Mouse (Mus musculus): ENCODE results near the gene Hist1h2af. TPM values are rescaled to one million over a fixed set of nuclear protein-coding genes. Genes with fewer than 3 reads are reported as not detected.

Gene Hist1h2af
- polyA plus RNA-seq, 1 experiment from 2014 or later: 5.5 TPM

GRCm38 (mm10) chr13:23501511-23501910 is 32.2 kb upstream of the Hist1h2af start:
- no peaks in the 10 kb centered on the region for H3K36me3 ChIP-seq (replicated peaks)
- WGBS: 22% methylated on average over 5 of the region's 5 CpGs
- H3K27me3 ChIP-seq (replicated peaks; ENCODE audit: low read depth, poor library complexity, severe bottlenecking): no peaks in the 10 kb centered on the region
- H3K27ac ChIP-seq (replicated peaks): no peak overlapping the region
- H3K9me3 ChIP-seq: no peaks in the 10 kb centered on the region
- peaks cover 66% of the 10 kb centered on the region for H3K4me1 ChIP-seq
- peak overlapping the region; percentile 52 for H3K4me3 ChIP-seq
- DNase-seq (ENCODE audit: low spot score): no peak

GRCm38 (mm10) chr13:23502031-23502567 is 31.6 kb upstream of the Hist1h2af start:
- WGBS: 30% methylated on average over 9 of the region's 9 CpGs
- H3K4me3 ChIP-seq: peak overlapping the region; percentile 52
- H3K4me1 ChIP-seq: peaks cover 65% of the 10 kb centered on the region

GRCm38 (mm10) chr13:23502916-23503315 is 30.8 kb upstream of the Hist1h2af start:
- 24% methylated on average over 4 of the region's 4 CpGs for WGBS
- H3K4me3 ChIP-seq: no peak overlapping the region
- no peaks in the 10 kb centered on the region for H3K9me3 ChIP-seq
- H3K27ac ChIP-seq (replicated peaks): no peak overlapping the region
- peaks cover 61% of the 10 kb centered on the region for H3K4me1 ChIP-seq
- no peaks in the 10 kb centered on the region for H3K36me3 ChIP-seq (replicated peaks)
- DNase-seq (ENCODE audit: low spot score): no peak
- H3K27me3 ChIP-seq (replicated peaks; ENCODE audit: low read depth, poor library complexity, severe bottlenecking): no peaks in the 10 kb centered on the region

More at GRCm38 (mm10) chr13:23502031-23502567, 31.6 kb upstream of the Hist1h2af start:
- Histone ChIP-seq H3K36me3 (replicated peaks) (no peaks in the 10 kb centered on the region), H3K27me3 (replicated peaks; ENCODE audit: low read depth, poor library complexity, severe bottlenecking) (no peaks in the 10 kb centered on the region), H3K27ac (replicated peaks) (no peak overlapping the region), H3K9me3 (no peaks in the 10 kb centered on the region)
- no peak for DNase-seq (ENCODE audit: low spot score)

GRCm38 (mm10) chr13:23503797-23504196 is 29.9 kb upstream of the Hist1h2af start:
- under 1% methylated on average over 9 of the region's 9 CpGs for WGBS
- H3K9me3 ChIP-seq: no peaks in the 10 kb centered on the region
- no peaks in the 10 kb centered on the region for H3K27me3 ChIP-seq (replicated peaks; ENCODE audit: low read depth, poor library complexity, severe bottlenecking)
- peak; percentile 67 for DNase-seq (ENCODE audit: low spot score)
- H3K36me3 ChIP-seq (replicated peaks): no peaks in the 10 kb centered on the region
- H3K27ac ChIP-seq (replicated peaks): no peak overlapping the region
- H3K4me1 ChIP-seq: peaks cover 52% of the 10 kb centered on the region
- H3K4me3 ChIP-seq: peak overlapping the region; percentile 43

GRCm38 (mm10) chr13:23505662-23506345 is 27.9 kb upstream of the Hist1h2af start:
- Histone ChIP-seq H3K9me3 (no peaks in the 10 kb centered on the region), H3K27ac (replicated peaks) (peak overlapping the region; percentile 70), H3K27me3 (replicated peaks; ENCODE audit: low read depth, poor library complexity, severe bottlenecking) (no peaks in the 10 kb centered on the region), H3K4me3 (peak overlapping the region; percentile 60), H3K36me3 (replicated peaks) (no peaks in the 10 kb centered on the region), H3K4me1 (peaks cover 57% of the 10 kb centered on the region)
- peak; percentile 59 for DNase-seq (ENCODE audit: low spot score)
- WGBS: 3% methylated on average over 14 of the region's 14 CpGs

GRCm38 (mm10) chr13:23506351-23506750 is 27.4 kb upstream of the Hist1h2af start:
- peak; percentile 77 for DNase-seq (ENCODE audit: low spot score)
- H3K9me3 ChIP-seq: no peaks in the 10 kb centered on the region
- H3K27ac ChIP-seq (replicated peaks): no peak overlapping the region
- H3K4me3 ChIP-seq: peak overlapping the region; percentile 60
- WGBS: under 1% methylated on average over 13 of the region's 13 CpGs
- no peaks in the 10 kb centered on the region for H3K36me3 ChIP-seq (replicated peaks)
- no peaks in the 10 kb centered on the region for H3K27me3 ChIP-seq (replicated peaks; ENCODE audit: low read depth, poor library complexity, severe bottlenecking)
- peaks cover 57% of the 10 kb centered on the region for H3K4me1 ChIP-seq

- Histone ChIP-seq H3K36me3 (replicated peaks) (no peaks in the 10 kb centered on the region), H3K27me3 (replicated peaks; ENCODE audit: low read depth, poor library complexity, severe bottlenecking) (no peaks in the 10 kb centered on the region), H3K9me3 (no peaks in the 10 kb centered on the region), H3K4me3 (peak overlapping the region; percentile 60), H3K27ac (replicated peaks) (no peak overlapping the region), H3K4me1 (peaks cover 51% of the 10 kb centered on the region)
- 7% methylated on average over 14 of the region's 14 CpGs for WGBS
- peak; percentile 72 for DNase-seq (ENCODE audit: low spot score)
Measured at GRCm38 (mm10) chr13:23506819-23507515, 26.7 kb upstream of the Hist1h2af start.

GRCm38 (mm10) chr13:23510127-23510526 is 23.6 kb upstream of the Hist1h2af start:
- no peak for DNase-seq (ENCODE audit: low spot score)
- no peak overlapping the region for H3K27ac ChIP-seq (replicated peaks)
- H3K4me3 ChIP-seq: 0 out of 2 replicates have a peak overlapping the region, but pooled peaks have one; percentile 13
- WGBS: 48% methylated on average over 1 of the region's 1 CpGs
- H3K4me1 ChIP-seq: peaks cover 30% of the 10 kb centered on the region
- H3K27me3 ChIP-seq (replicated peaks; ENCODE audit: low read depth, poor library complexity, severe bottlenecking): no peaks in the 10 kb centered on the region
- no peaks in the 10 kb centered on the region for H3K9me3 ChIP-seq
- H3K36me3 ChIP-seq (replicated peaks): no peaks in the 10 kb centered on the region

GRCm38 (mm10) chr13:23513517-23513916 is 20.2 kb upstream of the Hist1h2af start:
- Histone ChIP-seq H3K36me3 (replicated peaks) (no peaks in the 10 kb centered on the region), H3K27me3 (replicated peaks; ENCODE audit: low read depth, poor library complexity, severe bottlenecking) (no peaks in the 10 kb centered on the region), H3K9me3 (no peaks in the 10 kb centered on the region), H3K4me3 (no peak overlapping the region), H3K27ac (replicated peaks) (no peak overlapping the region), H3K4me1 (peaks cover 16% of the 10 kb centered on the region)
- WGBS: 89% methylated on average over 1 of the region's 1 CpGs
- no peak for DNase-seq (ENCODE audit: low spot score)

- Histone ChIP-seq H3K4me1 (peaks cover 14% of the 10 kb centered on the region), H3K4me3 (no peak overlapping the region), H3K27me3 (replicated peaks; ENCODE audit: low read depth, poor library complexity, severe bottlenecking) (no peaks in the 10 kb centered on the region), H3K36me3 (replicated peaks) (no peaks in the 10 kb centered on the region), H3K9me3 (no peaks in the 10 kb centered on the region), H3K27ac (replicated peaks) (no peak overlapping the region)
- DNase-seq (ENCODE audit: low spot score): no peak
- WGBS: 69% methylated on average over 5 of the region's 5 CpGs
Measured at GRCm38 (mm10) chr13:23515281-23515680, 18.4 kb upstream of the Hist1h2af start.

GRCm38 (mm10) chr13:23515826-23516620 is 17.7 kb upstream of the Hist1h2af start:
- peak overlapping the region; percentile 61 for H3K4me3 ChIP-seq
- peaks cover 8% of the 10 kb centered on the region; the same call in 1 of the 2 replicates for H3K4me1 ChIP-seq
- no peaks in the 10 kb centered on the region for H3K9me3 ChIP-seq
- WGBS: 53% methylated on average over 15 of the region's 15 CpGs
- peak; percentile 45 for DNase-seq (ENCODE audit: low spot score)
- peak overlapping the region; percentile 72 for H3K27ac ChIP-seq (replicated peaks)
- no peaks in the 10 kb centered on the region for H3K36me3 ChIP-seq (replicated peaks)
- no peaks in the 10 kb centered on the region for H3K27me3 ChIP-seq (replicated peaks; ENCODE audit: low read depth, poor library complexity, severe bottlenecking)

All from embryonic facial prominence, embryonic 10.5 days (tissue).